Mouse (Mus musculus) fibroblast of lung, adult 2 months (primary cell): ENCODE measurements around the gene Ctnna2.
A peak's percentile ranks its signal among the peaks of the same experiment; 100 is the strongest.

Experiments
- DNase-seq: peaks from one replicate; pipeline ENCODE4 v3.0.0-alpha.2; 2011; ENCODE audit warnings: low read depth

The Ctnna2 gene

GRCm38 (mm10) chr6:77817116-77817515 lies 162.4 kb downstream of the Ctnna2 start:
- DNase-seq, result no peak

GRCm38 (mm10) chr6:77811041-77811440 lies 168.5 kb downstream of the Ctnna2 start:
- no peak for DNase-seq

- DNase-seq, result no peak
Measured at GRCm38 (mm10) chr6:77802604-77803003, 176.9 kb downstream of the Ctnna2 start.

GRCm38 (mm10) chr6:77783342-77783741 lies 196.2 kb downstream of the Ctnna2 start:
- DNase-seq, result no peak

- DNase-seq, result no peak
Measured at GRCm38 (mm10) chr6:77768357-77769103, 211.0 kb downstream of the Ctnna2 start.

GRCm38 (mm10) chr6:77758164-77758563 lies 221.3 kb downstream of the Ctnna2 start:
- DNase-seq, result no peak

GRCm38 (mm10) chr6:77745426-77745825 lies 234.1 kb downstream of the Ctnna2 start:
- DNase-seq, result no peak

GRCm38 (mm10) chr6:77743651-77744050 lies 235.8 kb downstream of the Ctnna2 start:
- no peak for DNase-seq

GRCm38 (mm10) chr6:77742988-77743387 lies 236.5 kb downstream of the Ctnna2 start:
- DNase-seq, result no peak

- DNase-seq, result no peak
Measured at GRCm38 (mm10) chr6:77738640-77739039, 240.9 kb downstream of the Ctnna2 start.

GRCm38 (mm10) chr6:77724952-77725299 lies 254.6 kb downstream of the Ctnna2 start:
- DNase-seq, result no peak

GRCm38 (mm10) chr6:77724042-77724951 lies 255.2 kb downstream of the Ctnna2 start:
- DNase-seq, result no peak

- DNase-seq, result peak; percentile 2
Measured at GRCm38 (mm10) chr6:77694093-77694492, 285.4 kb downstream of the Ctnna2 start.

- no peak for DNase-seq
Measured at GRCm38 (mm10) chr6:77687173-77687572, 292.3 kb downstream of the Ctnna2 start.

- no peak for DNase-seq
Measured at GRCm38 (mm10) chr6:77650127-77650526, 329.4 kb downstream of the Ctnna2 start.

- DNase-seq, result no peak
Measured at GRCm38 (mm10) chr6:77644591-77644990, 334.9 kb downstream of the Ctnna2 start.

- no peak for DNase-seq
Measured at GRCm38 (mm10) chr6:77638784-77639183, 340.7 kb downstream of the Ctnna2 start.

- peak; percentile 14 for DNase-seq
Measured at GRCm38 (mm10) chr6:77633997-77634396, 345.5 kb downstream of the Ctnna2 start.

GRCm38 (mm10) chr6:77628573-77629192 lies 350.8 kb downstream of the Ctnna2 start:
- DNase-seq, result peak; percentile 4

- no peak for DNase-seq
Measured at GRCm38 (mm10) chr6:77604642-77605392, 374.7 kb downstream of the Ctnna2 start.

GRCm38 (mm10) chr6:77603914-77604313 lies 375.6 kb downstream of the Ctnna2 start:
- no peak for DNase-seq

GRCm38 (mm10) chr6:77599244-77599643 lies 380.3 kb downstream of the Ctnna2 start:
- no peak for DNase-seq
